Mouse (Mus musculus) cerebellum, postnatal 25 days (tissue): ENCODE results near the gene Ssx9.
"Not testable (repeated sequence)": the region's sequence is repeated elsewhere in the genome, so short reads cannot be mapped to it uniquely, and the experiment has no call there.

ENCODE experiments used
- DNase-seq, 2 experiments: peaks; one replicate each; pipeline ENCODE4 v3.0.0; 2021; ENCODE audit warnings: mixed read lengths in 2 of 2

Ssx9 gene

GRCm38 (mm10) chrX:8748132-8748531 lies at the start of gene Ssx9:
Ssx9 (plus strand) TSS chrX:8748432.
- not testable (repeated sequence) for DNase-seq

GRCm38 (mm10) chrX:8732907-8733306 lies 15.3 kb upstream of the Ssx9 start:
- DNase-seq: peak in 1 of 2 experiments; percentile 3

- DNase-seq: not testable (repeated sequence)
Measured at GRCm38 (mm10) chrX:8803391-8803790, 55.2 kb downstream of the Ssx9 start, which contains the start of gene Ssxb5. Ssxb5 (plus strand) TSS chrX:8803691.
